Comparison of ENCODE assay signal across 14 mouse cellular contexts in genomic region chr7:74929142-74929829, GRCm38 (mm10).
DNase-seq lines count a peak whose midpoint lies in the region; ATAC-seq and TF ChIP-seq lines count a peak whose summit lies in the region.
"Had no signal": no experiment of that assay in that cellular context is flagged by ENCODE, and none has a peak within 500 bp of the region (broad histone marks: within the 10 kb centered on the region; RNA-seq: fewer than 3 reads in every experiment).

No protein-coding gene starts in this region.

- no peak overlapping the region for H3K4me3 ChIP-seq in lung, postnatal 0 days (ENCODE audit: low read depth, low read length)
- H3K4me3 ChIP-seq in lung, adult 2 months (replicated peaks; ENCODE audit: extremely low read depth, low read depth, low read length): no peak overlapping the region
- H3K4me3 ChIP-seq in forebrain, embryonic 12.5 days (replicated peaks): no peak overlapping the region
- H3K4me3 ChIP-seq in liver, embryonic 14.5 days (ENCODE audit: insufficient read depth in 1 of 2, low read depth in 2 of 2, low read length in 2 of 2): peak overlapping the region in 1 of 2 experiments; percentile 8; a peak in 1 of 4 replicates
- no peak overlapping the region for H3K4me3 ChIP-seq in gastrocnemius, adult 2 months
- H3K4me3 ChIP-seq: heart, adult 2 months had no signal

- H3K4me2 ChIP-seq in lung, postnatal 0 days (replicated peaks; ENCODE audit: low read depth, low read length): no peak overlapping the region
- peak overlapping the region; percentile 8; the same call in 1 of the 2 replicates for H3K4me2 ChIP-seq in forebrain, embryonic 12.5 days
- H3K4me2 ChIP-seq in liver, embryonic 14.5 days (ENCODE audit: low read depth): peak overlapping the region; percentile 66

- H3K27me3 ChIP-seq in lung, postnatal 0 days (replicated peaks; ENCODE audit: insufficient read depth, low read length): no peaks in the 10 kb centered on the region
- no peaks in the 10 kb centered on the region for H3K27me3 ChIP-seq in forebrain, embryonic 12.5 days
- H3K27me3 ChIP-seq in liver, embryonic 14.5 days (ENCODE audit: control insufficient read depth, insufficient read depth, low read length): no peaks in the 10 kb centered on the region

- no peak overlapping the region for H3K9ac ChIP-seq in lung, postnatal 0 days (replicated peaks; ENCODE audit: low read depth)
- H3K9ac ChIP-seq in forebrain, embryonic 12.5 days: no peak overlapping the region
- H3K9ac ChIP-seq in liver, embryonic 14.5 days (replicated peaks): peak overlapping the region; percentile 50

- intact Hi-C loops in gastrocnemius, adult 2 months (cut with DNase I): no loop called here

- no peak for TF ChIP-seq EP300 in lung, postnatal 0 days (IDR thresholded peaks at IDR 0.05)
- 0 out of 2 replicates have a peak, but pooled peaks have one; percentile 1 for TF ChIP-seq EP300 in liver, embryonic 14.5 days (IDR thresholded peaks at IDR 0.05; ENCODE audit: low read depth)

- H3K9me3 ChIP-seq in lung, postnatal 0 days (ENCODE audit: low read length): no peaks in the 10 kb centered on the region
- no peaks in the 10 kb centered on the region for H3K9me3 ChIP-seq in forebrain, embryonic 12.5 days
- H3K9me3 ChIP-seq in liver, embryonic 14.5 days (ENCODE audit: control insufficient read depth, low read length): no peaks in the 10 kb centered on the region
- H3K9me3 ChIP-seq: G1E had no signal

- DNase-seq in lung, postnatal 0 days (ENCODE audit: low spot score): peak; percentile 15
- no peak for DNase-seq in lung, adult 2 months
- peak; percentile 12 for DNase-seq in R1 (ENCODE audit: low read depth, low spot score)
- peak in 1 of 3 experiments; percentile 9 for DNase-seq in liver, embryonic 14.5 days (ENCODE audit: low read depth in 3 of 3, low spot score in 3 of 3)
- no peak for DNase-seq in gastrocnemius, adult 2 months
- no peak for DNase-seq in adrenal gland, adult (ENCODE audit: inconsistent age in 2 of 2, low spot score in 1 of 2)
- no peak for DNase-seq in gastrocnemius, postnatal 25 days
- DNase-seq: cerebellum, adult 11 months; heart, adult 2 months; heart, postnatal 10 days; kidney, adult 2 months had no signal

- TF ChIP-seq CTCF in lung, postnatal 0 days (IDR thresholded peaks at IDR 0.05): no peak
- TF ChIP-seq CTCF in lung, adult 2 months (IDR thresholded peaks at IDR 0.05; ENCODE audit: insufficient read depth, low read length): no peak
- TF ChIP-seq CTCF in liver, embryonic 14.5 days (IDR thresholded peaks at IDR 0.05; ENCODE audit: low read depth): no peak
- no peak for TF ChIP-seq CTCF in gastrocnemius, adult 2 months (IDR thresholded peaks at IDR 0.05)

- no peaks in the 10 kb centered on the region for H3K4me1 ChIP-seq in lung, postnatal 0 days (ENCODE audit: insufficient read depth, low read depth, low read length)
- H3K4me1 ChIP-seq in lung, adult 2 months (ENCODE audit: control insufficient read depth, insufficient read depth, low read length): no peaks in the 10 kb centered on the region
- peaks cover 13% of the 10 kb centered on the region for H3K4me1 ChIP-seq in forebrain, embryonic 12.5 days
- peaks cover 30 to 36% of the 10 kb centered on the region in 2 experiments for H3K4me1 ChIP-seq in liver, embryonic 14.5 days (replicated peaks; ENCODE audit: control insufficient read depth in 2 of 2, insufficient read depth in 2 of 2, low read length in 1 of 2)

- no peak for ATAC-seq in lung, postnatal 0 days
- peak; percentile 65; the same call in 1 of the 2 replicates for ATAC-seq in forebrain, embryonic 12.5 days (ENCODE audit: low FRiP score)
- ATAC-seq in liver, embryonic 14.5 days (ENCODE audit: insufficient read depth): peak; percentile 47
- ATAC-seq: hindbrain, postnatal 0 days had no signal

- no peak for TF ChIP-seq POLR2A in lung, adult 2 months (IDR thresholded peaks at IDR 0.05; ENCODE audit: borderline replicate concordance, extremely low read depth, low read depth, low read length)

- 44% methylated on average over 8 of the region's 8 CpGs for WGBS in lung, postnatal 0 days
- WGBS in lung, adult 2 months: 52% methylated on average over 8 of the region's 8 CpGs
- 49% methylated on average over 8 of the region's 8 CpGs for WGBS in forebrain, embryonic 12.5 days
- 24% methylated on average over 8 of the region's 8 CpGs for WGBS in liver, embryonic 14.5 days (ENCODE audit: insufficient replicate concordance)

- H3K36me3 ChIP-seq in lung, postnatal 0 days (ENCODE audit: insufficient read depth, low read length): no peaks in the 10 kb centered on the region
- no peaks in the 10 kb centered on the region for H3K36me3 ChIP-seq in forebrain, embryonic 12.5 days (replicated peaks)
- H3K36me3 ChIP-seq in liver, embryonic 14.5 days (replicated peaks; ENCODE audit: control insufficient read depth, insufficient read depth, low read depth): no peaks in the 10 kb centered on the region
- H3K36me3 ChIP-seq: G1E had no signal

- no peak overlapping the region for H3K27ac ChIP-seq in lung, postnatal 0 days (ENCODE audit: low read length)
- H3K27ac ChIP-seq in forebrain, embryonic 12.5 days: 0 out of 2 replicates have a peak overlapping the region, but pooled peaks have one; percentile 50
- peak overlapping the region; percentile 78 for H3K27ac ChIP-seq in liver, embryonic 14.5 days
- H3K27ac ChIP-seq in gastrocnemius, adult 2 months: no peak overlapping the region
- H3K27ac ChIP-seq: heart, adult 2 months; hindbrain, postnatal 0 days had no signal

Comparison
In these comparisons a context has a peak if more than half of its experiments do, and no peak if none do; other contexts are left out.
1. DNase-seq: peak in lung, postnatal 0 days (single experiment) and R1 (single experiment); none in lung, adult 2 months (single experiment), gastrocnemius, adult 2 months (single experiment), adrenal gland, adult (0 of 2) and gastrocnemius, postnatal 25 days (single experiment).
2. H3K27ac ChIP-seq: peak in forebrain, embryonic 12.5 days (single experiment) and liver, embryonic 14.5 days (single experiment); none in lung, postnatal 0 days (single experiment) and gastrocnemius, adult 2 months (single experiment).